Mouse (Mus musculus): ENCODE results near the gene Mettl26. TPM values are rescaled to one million over a fixed set of nuclear protein-coding genes. Genes with fewer than 3 reads are reported as not detected.
A peak's percentile ranks its signal among the peaks of the same experiment; 100 is the strongest.

Gene Mettl26
- total RNA-seq, 4 experiments from 2014 or later: 37.5 to 42.2 (median 39.1) TPM

DNA sequence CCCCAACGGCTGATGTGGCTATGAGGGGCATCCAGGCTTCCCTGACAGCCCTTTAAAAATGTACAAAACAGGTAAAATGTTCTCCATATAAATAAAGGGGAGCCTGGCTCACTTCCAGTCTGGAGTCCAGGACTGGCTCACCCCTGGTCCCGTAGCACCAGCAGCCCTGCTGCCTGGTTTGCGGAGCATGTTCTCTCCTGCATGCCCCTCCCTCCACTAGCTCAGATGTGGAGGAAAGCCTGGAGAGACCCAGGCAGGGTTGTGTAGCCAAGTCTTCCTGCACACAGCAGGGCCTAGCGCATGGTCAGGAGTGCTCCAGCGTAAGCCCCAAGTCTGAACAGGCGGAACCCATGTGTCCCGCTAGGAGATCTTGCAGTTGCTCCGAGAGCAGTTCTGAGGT is 8.4 kb downstream of the Mettl26 start:
- DNase-seq (ENCODE audit: low spot score in 2 of 2): no peak

DNA sequence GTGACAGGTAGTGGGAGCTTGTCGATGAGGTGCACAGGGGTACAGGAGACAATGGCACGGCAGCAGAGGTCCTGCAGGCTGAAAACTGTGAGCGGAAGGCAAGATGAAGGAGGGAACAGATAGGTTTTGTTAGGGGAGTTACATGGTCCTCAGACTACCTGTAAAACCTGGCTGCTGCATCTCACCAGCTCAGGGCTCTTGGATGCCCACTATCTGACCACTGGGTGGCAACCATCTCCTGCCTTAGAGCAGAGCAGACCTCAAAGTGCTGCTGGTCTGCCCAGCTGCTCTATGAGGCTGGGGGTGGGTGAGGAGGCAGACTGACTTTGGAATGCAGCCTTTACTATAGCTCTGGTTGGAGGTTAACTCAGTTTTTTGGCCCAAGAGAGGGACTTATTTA is 8.9 kb downstream of the Mettl26 start:
- DNase-seq (ENCODE audit: low spot score in 2 of 2): no peak

DNA sequence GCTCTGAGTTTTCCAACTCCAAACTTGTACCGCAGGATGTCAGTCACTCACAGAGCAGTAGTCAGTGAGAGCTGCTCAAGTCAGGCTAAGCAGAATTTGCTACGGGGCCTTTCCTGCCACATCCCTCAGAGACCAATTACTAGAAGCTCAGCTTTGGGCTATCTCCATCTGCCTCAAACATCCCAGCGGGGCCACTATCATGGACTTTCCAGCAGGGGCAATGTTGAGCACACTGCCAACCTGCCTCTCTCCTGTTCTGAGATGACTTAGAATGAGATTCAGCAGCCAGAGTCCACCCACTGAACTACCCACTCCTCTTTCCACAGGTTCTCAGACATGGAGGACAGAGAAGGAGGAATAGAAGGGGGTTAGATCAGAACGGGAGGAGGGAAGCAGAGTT is 10.8 kb downstream of the Mettl26 start:
- DNase-seq (ENCODE audit: low spot score in 2 of 2): no peak

DNA sequence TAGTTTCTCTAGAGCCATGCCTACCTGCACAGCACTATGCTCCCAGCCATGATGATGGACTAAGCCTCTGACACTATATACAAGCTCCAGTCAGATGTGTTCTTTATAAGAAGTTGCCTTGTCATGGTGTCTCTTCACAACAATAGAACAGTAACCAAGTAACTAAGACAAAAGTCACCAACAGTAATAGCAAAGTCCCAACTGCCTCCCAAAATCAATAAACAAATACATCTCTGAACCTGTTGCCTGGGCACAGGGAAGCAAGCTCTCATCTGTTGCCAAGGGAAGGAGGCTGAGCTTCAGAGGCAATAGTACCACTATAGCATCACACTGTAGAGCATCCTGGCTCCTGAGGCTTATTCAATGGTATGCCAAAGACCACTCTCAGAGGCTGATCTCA is 11.9 kb downstream of the Mettl26 start:
- no peak for DNase-seq (ENCODE audit: low spot score in 2 of 2)

DNA sequence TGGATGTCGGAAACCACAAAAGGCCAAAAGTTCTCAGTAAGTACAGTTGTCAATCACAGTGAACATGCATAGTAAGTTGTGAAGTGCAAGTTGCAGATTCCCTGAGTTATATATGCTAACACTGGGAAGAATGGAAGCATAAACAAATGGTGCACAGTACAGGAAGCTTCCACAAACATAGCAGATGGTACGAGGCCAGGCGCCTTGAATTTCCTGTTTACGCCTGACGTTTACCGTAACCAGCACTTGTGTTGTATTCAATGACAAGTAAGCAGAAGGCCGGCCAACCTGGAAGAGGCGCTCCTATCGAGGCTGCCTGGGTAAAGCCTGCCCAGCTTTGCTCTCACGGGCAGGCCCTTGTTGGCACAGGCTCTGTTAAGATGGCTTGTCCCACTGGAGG is 12.6 kb downstream of the Mettl26 start:
- DNase-seq (ENCODE audit: low spot score in 2 of 2): no peak

DNA sequence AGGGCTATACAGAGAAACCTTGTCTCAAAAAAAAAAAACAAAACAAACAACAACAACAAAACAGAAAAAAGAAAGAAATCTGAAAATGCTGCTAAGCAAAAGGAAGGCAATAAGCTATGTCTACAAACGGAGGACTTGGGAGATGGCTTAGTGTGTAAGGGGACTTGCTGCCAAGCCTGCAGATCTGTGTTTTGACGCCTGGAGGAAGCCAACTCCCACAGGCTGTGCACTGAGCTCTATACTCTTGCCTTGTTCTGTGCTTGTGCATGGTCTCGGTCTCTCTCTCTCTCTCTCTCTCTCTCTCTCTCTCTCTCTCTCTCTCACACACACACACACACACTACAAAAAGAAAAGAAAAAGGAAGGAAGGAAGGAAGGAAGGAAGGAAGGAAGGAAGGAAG is 14.0 kb downstream of the Mettl26 start:
- no peak for DNase-seq (ENCODE audit: low spot score in 2 of 2)

DNA sequence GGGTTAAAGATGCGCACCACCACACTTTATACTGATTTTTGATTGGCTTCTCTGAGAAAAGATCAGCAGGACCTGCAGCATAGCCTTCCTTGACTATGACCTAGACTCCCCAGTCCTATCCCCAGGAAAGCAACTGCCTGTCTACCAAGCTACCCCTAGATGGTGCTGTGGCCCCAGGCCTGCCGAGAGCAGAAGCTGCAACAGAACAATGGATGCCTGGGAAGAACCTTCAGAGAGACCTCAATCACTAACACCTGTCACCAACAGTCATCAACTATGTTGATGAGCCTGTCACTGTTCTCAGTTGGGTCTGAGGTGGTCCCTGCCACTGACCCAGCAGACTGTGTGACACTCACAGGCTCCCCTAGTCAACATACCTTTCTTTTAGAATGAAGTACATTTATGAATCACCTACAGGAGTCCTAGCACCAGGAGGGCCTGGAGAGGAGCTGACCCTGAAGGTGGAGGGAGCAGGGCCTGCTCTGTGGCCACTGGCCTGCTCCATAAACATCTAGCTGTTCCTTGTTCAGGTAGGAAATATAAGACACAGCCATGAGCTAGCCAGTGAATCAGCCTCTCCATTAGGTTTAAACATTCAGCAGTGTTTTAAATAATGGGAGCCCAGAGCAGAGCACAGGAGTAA is 19.2 kb downstream of the Mettl26 start:
- peak in 1 of 2 experiments; percentile 75 for DNase-seq (ENCODE audit: low spot score in 2 of 2)

DNA sequence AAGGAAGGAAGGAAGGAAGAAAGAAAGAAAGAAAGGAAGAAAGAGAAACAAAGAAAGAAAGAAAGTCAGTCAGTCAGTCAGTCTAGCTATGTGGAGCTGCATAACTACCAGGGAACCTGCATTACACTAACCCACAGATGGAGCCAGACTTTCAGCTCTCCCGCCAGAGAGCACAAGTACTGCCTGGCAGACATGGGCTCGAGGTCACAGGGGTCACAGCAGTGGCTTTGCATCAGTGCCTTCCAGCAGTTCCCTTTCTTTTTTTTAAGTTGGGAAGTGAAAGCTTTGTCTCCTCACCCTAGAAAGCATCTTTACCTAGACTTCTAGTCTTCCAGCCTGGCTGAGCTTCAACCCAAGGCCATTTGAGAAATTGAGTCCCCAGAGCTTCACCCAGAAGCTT is 20.5 kb downstream of the Mettl26 start:
- no peak for DNase-seq (ENCODE audit: low spot score in 2 of 2)

DNA sequence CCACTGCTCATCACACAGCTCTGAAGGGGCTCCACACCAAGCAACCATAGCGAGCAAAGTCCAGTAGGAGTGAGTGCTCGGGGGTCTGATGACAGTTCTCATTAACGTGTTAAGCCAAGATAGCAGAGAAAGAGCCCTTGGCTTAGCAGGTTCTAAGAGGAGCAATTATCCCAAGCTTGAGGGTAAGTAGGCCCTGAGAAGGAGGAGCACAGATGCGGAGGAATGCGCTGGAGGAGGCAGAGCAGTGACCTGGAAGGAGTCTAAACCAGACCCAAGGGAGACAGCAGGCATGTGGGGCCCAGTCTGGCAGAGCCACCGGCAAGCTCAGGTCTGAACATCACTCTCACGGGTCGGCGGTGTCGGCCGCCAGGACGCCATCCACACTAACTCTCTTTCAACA is 21.0 kb downstream of the Mettl26 start:
- no peak for DNase-seq (ENCODE audit: low spot score in 2 of 2)

DNA sequence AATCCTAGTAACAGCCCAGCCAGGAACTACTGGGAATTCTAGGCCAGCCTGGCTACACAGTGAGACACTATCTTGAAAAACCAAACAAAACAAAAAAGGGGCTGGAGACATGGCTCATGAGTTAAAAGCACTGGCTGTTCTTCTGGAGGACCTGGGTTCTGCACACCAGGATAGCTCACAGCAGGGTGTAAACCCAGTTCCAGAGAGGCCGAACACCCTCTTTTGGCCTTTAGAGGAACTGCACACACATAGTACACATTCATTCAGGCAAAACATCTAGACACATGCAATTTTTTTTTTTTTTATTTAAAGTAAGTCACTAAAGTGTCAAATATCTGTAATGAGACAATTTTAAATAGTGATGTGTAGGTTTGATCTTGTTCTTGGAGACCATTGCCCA is 25.3 kb downstream of the Mettl26 start:
- no peak for DNase-seq (ENCODE audit: low spot score in 2 of 2)

DNA sequence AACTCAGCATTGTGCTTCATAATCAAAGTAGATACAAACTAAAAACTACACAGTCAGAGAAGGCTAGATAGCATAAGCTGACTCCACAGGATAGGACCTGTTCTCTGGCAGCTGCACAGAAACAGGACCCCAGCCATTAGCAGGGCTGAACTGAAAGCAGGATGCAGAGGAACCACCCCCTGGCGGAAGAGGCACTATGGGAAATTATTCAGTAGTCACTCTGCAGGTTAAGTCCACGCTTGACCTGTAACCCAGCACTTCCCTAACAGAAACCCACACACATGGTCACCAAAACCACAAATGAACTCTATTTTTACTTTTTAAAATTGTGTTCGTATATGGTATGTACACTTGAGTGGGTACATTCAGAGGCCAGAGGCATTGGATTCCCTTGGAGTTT is 28.2 kb downstream of the Mettl26 start:
- no peak for DNase-seq (ENCODE audit: low spot score in 2 of 2)

DNA sequence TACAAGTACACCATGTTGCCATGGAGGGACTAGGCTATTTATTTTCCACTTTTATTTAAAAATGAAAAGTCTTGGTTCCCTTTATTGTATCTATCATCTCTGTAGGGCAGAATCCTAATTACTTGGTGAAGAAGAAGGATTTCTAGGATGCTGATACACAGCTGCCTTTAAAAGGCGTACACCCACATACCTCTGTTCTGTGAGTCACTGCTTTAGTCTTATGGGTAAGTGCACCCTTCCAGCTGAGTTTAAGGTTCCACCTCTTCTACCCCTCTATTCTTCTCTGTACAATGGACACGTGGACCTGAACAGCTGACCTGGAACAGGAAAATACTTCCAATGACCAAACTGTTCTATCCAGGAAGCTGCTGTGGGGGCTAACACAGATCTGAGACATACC is 32.8 kb downstream of the Mettl26 start:
- no peak for DNase-seq (ENCODE audit: low spot score in 2 of 2)

DNA sequence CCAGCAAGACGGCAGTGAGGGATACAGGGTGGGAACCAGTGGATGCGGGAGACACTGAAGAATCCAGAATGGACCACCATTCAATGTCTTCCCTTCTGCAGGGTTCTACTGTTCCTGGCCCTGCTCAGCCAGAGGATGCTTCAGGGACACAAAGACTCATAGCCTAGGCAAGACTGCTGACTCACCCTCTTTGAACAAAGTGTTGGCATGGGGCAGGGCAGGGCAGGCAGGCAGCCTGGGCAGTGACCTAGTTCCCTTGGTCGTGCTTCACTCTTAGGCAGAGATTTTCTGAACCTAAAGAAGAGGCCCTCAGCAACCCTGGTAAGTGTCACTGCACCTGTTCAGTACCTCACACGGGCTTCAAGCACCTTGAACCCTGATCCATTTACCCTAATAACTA is 36.9 kb downstream of the Mettl26 start:
- DNase-seq (ENCODE audit: low spot score in 2 of 2): no peak

DNA sequence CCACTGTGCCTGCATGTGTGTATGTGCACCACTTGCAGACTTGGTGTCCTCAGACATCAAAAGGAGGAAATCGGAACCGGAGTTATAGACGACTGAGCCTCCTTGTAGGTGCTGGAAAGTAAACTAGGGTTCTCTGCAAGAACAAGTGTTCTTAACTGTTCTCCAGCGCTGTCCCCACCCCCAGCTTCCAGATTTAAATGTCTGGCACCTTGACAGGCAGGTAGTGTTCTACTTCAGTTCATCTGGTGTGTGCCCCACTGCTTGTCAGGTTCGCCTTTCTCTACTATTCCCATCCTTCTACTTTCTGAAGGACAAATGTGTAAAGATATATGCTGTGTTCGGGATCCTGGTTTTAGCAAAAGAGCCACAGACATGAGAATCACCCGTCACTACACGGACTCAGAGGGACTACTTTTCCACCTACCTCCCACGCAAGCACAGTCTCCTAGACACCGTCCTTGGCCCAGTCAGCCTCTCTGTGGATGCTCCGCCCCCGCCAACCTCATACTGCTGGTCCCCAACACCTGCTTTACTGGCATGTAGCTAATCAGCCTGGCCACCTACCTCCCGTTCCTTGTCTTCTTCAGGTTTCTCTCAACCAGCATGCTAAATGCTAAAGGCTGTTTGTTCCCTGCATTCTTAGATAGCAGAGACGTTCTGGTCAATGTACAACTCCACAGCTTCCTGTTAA is 38.5 kb downstream of the Mettl26 start:
- DNase-seq (ENCODE audit: low spot score in 2 of 2): peak; percentile 68 to 72

DNA sequence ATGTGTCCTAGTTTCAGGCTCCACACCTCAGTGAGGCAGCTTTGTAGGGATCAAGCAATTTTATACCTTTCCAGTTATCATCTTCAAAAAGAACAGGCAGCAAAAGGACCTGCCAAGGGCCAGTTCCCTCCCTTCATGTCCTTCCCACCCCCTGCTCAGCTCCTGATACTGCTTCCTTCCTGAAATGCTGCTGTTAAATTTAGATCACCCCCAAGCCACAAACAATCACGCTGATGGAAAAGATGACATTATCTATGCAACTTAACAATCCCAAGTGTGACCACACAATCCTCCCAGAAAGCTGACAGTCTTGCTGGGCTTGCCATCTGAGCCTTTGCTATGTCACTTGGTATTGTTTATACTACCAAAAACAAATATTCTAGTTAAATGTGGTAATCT is 39.0 kb downstream of the Mettl26 start:
- DNase-seq (ENCODE audit: low spot score in 2 of 2): no peak

DNA sequence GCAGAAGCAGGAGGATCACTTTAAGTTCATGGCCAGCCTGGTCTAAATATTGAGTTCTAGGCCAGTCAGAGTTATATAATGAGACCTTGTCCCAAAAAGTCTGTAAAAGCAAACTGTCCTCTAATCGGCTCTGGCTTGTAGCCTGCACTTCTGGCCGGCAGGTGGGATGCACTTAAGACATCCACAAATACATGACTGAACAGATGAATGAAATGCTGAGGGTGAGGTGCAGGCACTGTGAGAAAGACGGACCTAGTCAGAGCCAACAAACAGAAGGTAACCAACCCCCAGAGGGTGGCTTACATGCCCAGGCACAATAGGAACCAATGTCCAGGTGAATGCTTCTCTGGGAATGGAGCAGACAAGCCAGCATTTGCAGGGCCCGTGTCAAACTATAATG is 39.4 kb downstream of the Mettl26 start:
- DNase-seq (ENCODE audit: low spot score in 2 of 2): no peak

DNA sequence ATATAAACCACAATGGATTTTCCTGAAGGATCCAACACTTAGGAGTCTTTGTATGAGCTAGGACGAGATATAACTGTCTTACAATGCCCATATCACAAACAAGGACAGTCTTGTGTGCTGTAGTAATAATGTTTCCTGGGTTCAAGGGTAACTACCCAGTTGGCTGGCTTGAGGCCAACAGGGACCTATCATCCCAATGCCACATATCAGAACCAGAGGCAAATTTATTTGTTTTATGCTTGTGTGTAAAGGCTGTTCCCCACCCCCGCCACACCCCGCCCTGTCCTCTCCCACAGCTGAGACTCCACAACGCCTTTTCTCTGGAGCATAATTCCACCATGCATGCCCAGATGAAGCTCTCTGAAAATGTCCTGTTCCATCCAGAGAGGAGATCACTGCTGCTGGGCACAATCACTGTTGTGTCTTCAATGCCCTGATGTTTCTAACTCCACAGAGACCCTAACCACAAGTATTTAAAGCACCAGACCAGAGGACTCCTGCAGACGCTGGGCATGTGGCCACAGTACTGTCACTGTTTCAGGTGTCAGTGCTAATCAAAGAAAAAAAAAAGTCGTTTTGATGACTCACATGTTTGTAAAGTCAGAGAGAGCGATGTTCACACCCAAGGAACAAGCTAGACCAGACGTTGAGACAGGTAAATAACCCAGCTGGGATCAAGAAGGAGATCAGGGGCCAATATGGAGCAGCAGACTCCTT is 42.2 kb downstream of the Mettl26 start:
- DNase-seq (ENCODE audit: low spot score in 2 of 2): no peak

DNA sequence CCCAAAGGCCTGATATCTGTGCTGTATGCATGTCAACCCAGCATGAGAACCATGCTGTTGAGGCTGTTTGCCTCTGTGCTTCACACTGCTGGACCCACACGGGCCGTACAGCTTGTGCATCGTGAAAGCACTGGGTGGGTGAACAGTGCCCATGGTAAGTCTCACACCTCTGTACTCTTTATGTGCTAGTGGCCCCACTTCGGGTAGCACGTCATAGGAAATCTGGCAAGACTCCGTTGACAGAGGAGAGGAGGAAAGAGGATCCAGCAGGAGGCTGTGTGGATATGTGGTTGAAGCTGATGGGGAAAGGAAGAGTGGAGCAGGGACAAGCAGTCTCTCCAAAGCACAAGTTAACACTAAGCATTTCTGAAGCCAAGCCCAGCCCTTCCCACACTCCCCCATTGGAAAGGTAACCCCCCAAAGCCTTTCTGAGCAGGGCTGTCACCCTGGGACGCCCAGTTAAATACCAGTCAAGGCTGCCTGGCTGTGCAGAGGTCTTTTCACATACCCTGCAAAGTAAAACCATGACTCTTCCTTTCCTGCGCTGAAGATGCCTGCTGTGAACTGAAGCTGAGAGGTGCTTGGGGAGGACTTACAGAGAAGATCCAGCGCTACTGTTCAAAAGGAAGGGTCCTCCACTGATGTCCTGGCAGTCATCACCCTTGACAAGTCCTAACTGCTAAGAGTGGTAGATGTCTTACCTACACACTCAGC is 43.3 kb downstream of the Mettl26 start:
- no peak for DNase-seq (ENCODE audit: low spot score in 2 of 2)

DNA sequence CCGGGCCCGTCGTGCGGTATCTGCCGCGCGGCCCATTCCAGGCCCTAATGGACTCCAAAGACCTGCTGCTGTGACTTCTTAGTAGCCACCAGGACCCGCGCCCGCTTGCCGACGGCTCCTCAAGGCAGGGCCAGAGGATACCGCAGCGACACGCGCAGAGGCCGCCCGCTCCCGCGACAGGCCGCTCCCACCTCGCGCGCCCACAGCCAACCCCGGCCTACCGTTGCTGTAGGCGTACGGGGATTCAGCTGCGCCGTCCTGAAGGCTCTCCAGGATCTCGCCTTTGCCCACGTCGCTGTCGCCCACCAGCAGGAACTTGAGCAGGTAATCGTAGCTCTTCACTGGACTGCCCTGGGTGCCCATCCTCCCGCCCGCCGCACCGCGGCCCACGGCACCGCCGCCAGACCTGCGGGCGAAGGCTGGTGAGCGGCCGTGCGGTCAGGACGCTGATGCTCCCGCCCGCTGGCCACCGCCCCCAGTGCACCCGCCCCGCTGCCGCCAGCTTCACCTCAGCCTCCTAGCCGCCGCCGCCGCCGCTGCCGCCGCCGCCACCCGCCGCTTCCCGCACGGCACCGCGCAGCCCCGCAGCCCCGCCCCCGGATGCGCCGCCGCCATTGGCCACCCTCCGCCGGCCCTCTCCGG is 44.4 kb downstream of the Mettl26 start, which contains the start of gene Rab40c:
Gene Rab40c, minus strand, starts transcription at position 584 of the 642 bp plus-strand sequence.
- peak in 1 of 2 experiments; percentile 42 for DNase-seq (ENCODE audit: low spot score in 2 of 2)

DNA sequence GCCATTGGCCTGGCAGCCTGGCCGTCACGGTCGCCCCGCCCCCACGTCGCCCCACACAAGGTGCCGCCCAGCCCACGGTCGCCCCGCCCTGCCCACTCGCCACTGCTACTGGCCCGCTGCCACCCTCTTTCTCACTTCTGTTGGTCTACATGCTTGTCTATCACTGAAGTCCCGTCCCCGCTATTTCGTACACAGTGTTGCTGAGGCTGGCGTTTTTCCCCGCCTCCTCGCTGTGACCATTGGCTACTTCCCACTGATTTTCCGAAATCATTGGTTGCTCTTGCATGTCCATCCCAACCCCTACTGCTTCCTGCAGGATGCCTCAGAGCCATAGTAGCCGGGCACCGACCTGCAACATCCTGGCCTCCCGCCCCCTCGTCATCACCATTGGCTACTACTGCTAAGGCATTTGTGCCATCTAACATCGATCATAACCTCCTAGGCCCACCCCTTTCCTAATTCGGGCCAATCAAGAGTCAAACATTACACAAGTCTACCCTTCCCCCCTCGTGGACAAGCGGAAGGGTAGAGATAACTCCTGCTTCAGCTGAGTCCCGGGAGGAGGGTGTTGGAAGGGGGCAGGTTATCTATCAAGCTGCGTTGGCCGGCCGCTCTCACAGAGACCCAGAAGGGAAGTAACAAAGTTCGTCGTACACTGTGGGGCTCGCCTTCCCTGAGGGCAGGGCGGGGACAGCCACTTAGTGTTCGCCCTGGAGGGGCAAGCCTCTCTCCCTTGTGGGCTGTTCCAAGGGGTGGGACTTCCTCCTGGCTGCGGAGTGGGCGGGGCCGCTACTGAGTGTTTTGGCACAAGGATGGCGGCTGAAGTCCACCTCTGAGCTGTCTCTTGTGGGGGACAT is 45.1 kb downstream of the Mettl26 start:
- DNase-seq (ENCODE audit: low spot score in 2 of 2): peak; percentile 100

DNA sequence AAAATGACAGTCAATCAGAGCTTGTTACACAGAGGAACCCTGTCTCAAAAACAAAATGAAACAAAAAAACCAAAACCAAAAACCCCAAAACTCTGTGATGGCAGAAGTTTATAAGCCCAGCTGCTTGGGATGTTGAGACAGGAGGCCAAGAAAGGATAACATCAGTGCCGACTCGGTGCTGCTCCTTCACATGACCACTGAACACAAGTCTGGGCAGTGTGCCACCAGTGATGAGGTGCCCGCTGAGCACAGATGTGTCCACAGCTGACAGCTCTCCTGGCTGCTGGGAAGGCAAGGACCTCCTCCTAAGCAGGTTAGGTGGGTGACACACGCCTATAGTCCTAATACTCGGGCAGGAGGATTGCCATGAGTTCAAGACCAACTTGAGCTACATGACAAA is 47.2 kb downstream of the Mettl26 start:
- DNase-seq (ENCODE audit: low spot score in 2 of 2): no peak
